Mouse (Mus musculus): ENCODE data around the gene Dynll2. TPM values are rescaled to one million over a fixed set of nuclear protein-coding genes. Genes with fewer than 3 reads are reported as not detected.
A peak's percentile ranks its signal among the peaks of the same experiment; 100 is the strongest.

The Dynll2 gene
- polyA plus RNA-seq, 1 experiment from 2014 or later: 19.1 TPM

GRCm38 (mm10) chr11:87965293-87965692, 22.0 kb downstream of the Dynll2 start:
- WGBS: 35% methylated on average over 3 of the region's 3 CpGs

GRCm38 (mm10) chr11:87957066-87957465, 30.3 kb downstream of the Dynll2 start:
- Histone ChIP-seq H3K4me1 (replicated peaks; ENCODE audit: control insufficient read depth, insufficient read depth, low read length) (no peaks in the 10 kb centered on the region), H3K4me3 (ENCODE audit: low read depth, low read length) (no peak overlapping the region), H3K9me3 (ENCODE audit: control insufficient read depth, low read length) (no peaks in the 10 kb centered on the region), H3K27me3 (ENCODE audit: control insufficient read depth, insufficient read depth, low read length) (no peaks in the 10 kb centered on the region), H3K36me3 (ENCODE audit: control insufficient read depth, insufficient read depth, low read length) (no peaks in the 10 kb centered on the region), H3K9ac (ENCODE audit: low read length) (no peak overlapping the region), H3K4me2 (ENCODE audit: low read depth, low read length, severe bottlenecking) (no peak overlapping the region), H3K27ac (ENCODE audit: low read depth, low read length) (no peak overlapping the region)
- ATAC-seq (replicated peaks; ENCODE audit: low FRiP score): no peak
- peak; percentile 68 for DNase-seq (ENCODE audit: low spot score)
- WGBS: 47% methylated on average over 7 of the region's 7 CpGs

More at GRCm38 (mm10) chr11:87965293-87965692, 22.0 kb downstream of the Dynll2 start:
- Histone ChIP-seq H3K36me3 (ENCODE audit: control insufficient read depth, insufficient read depth, low read length) (no peaks in the 10 kb centered on the region), H3K4me2 (ENCODE audit: low read depth, low read length, severe bottlenecking) (no peak overlapping the region), H3K9ac (ENCODE audit: low read length) (no peak overlapping the region), H3K9me3 (ENCODE audit: control insufficient read depth, low read length) (no peaks in the 10 kb centered on the region), H3K4me3 (ENCODE audit: low read depth, low read length) (no peak overlapping the region), H3K27ac (ENCODE audit: low read depth, low read length) (no peak overlapping the region), H3K27me3 (ENCODE audit: control insufficient read depth, insufficient read depth, low read length) (no peaks in the 10 kb centered on the region), H3K4me1 (replicated peaks; ENCODE audit: control insufficient read depth, insufficient read depth, low read length) (0 out of 2 replicates have a peak, but pooled peaks cover 3% of the 10 kb centered on the region)
- DNase-seq (ENCODE audit: low spot score) (no peak), ATAC-seq (replicated peaks; ENCODE audit: low FRiP score) (no peak)

- no peaks in the 10 kb centered on the region for H3K9me3 ChIP-seq (ENCODE audit: control insufficient read depth, low read length)
- ATAC-seq (replicated peaks; ENCODE audit: low FRiP score): no peak
- H3K4me3 ChIP-seq (ENCODE audit: low read depth, low read length): no peak overlapping the region
- no peak overlapping the region for H3K4me2 ChIP-seq (ENCODE audit: low read depth, low read length, severe bottlenecking)
- H3K27ac ChIP-seq (ENCODE audit: low read depth, low read length): no peak overlapping the region
- no peak overlapping the region for H3K9ac ChIP-seq (ENCODE audit: low read length)
- 4% methylated on average over 1 of the region's 1 CpGs for WGBS
- H3K27me3 ChIP-seq (ENCODE audit: control insufficient read depth, insufficient read depth, low read length): no peaks in the 10 kb centered on the region
- H3K4me1 ChIP-seq (replicated peaks; ENCODE audit: control insufficient read depth, insufficient read depth, low read length): no peaks in the 10 kb centered on the region
- no peak for DNase-seq (ENCODE audit: low spot score)
- no peaks in the 10 kb centered on the region for H3K36me3 ChIP-seq (ENCODE audit: control insufficient read depth, insufficient read depth, low read length)
Measured at GRCm38 (mm10) chr11:87955144-87955543, 32.2 kb downstream of the Dynll2 start.

GRCm38 (mm10) chr11:87949990-87950389, 37.3 kb downstream of the Dynll2 start:
- no peak overlapping the region for H3K4me2 ChIP-seq (ENCODE audit: low read depth, low read length, severe bottlenecking)
- no peaks in the 10 kb centered on the region for H3K4me1 ChIP-seq (replicated peaks; ENCODE audit: control insufficient read depth, insufficient read depth, low read length)
- H3K36me3 ChIP-seq (ENCODE audit: control insufficient read depth, insufficient read depth, low read length): no peaks in the 10 kb centered on the region
- H3K27ac ChIP-seq (ENCODE audit: low read depth, low read length): no peak overlapping the region
- ATAC-seq (replicated peaks; ENCODE audit: low FRiP score): no peak
- H3K9me3 ChIP-seq (ENCODE audit: control insufficient read depth, low read length): no peaks in the 10 kb centered on the region
- WGBS: 2% methylated on average over 2 of the region's 2 CpGs
- H3K9ac ChIP-seq (ENCODE audit: low read length): no peak overlapping the region
- H3K4me3 ChIP-seq (ENCODE audit: low read depth, low read length): no peak overlapping the region
- no peak for DNase-seq (ENCODE audit: low spot score)
- no peaks in the 10 kb centered on the region for H3K27me3 ChIP-seq (ENCODE audit: control insufficient read depth, insufficient read depth, low read length)

- Histone ChIP-seq H3K4me1 (replicated peaks; ENCODE audit: control insufficient read depth, insufficient read depth, low read length) (no peaks in the 10 kb centered on the region), H3K4me2 (ENCODE audit: low read depth, low read length, severe bottlenecking) (no peak overlapping the region), H3K36me3 (ENCODE audit: control insufficient read depth, insufficient read depth, low read length) (no peaks in the 10 kb centered on the region), H3K9me3 (ENCODE audit: control insufficient read depth, low read length) (no peaks in the 10 kb centered on the region), H3K27me3 (ENCODE audit: control insufficient read depth, insufficient read depth, low read length) (no peaks in the 10 kb centered on the region), H3K9ac (ENCODE audit: low read length) (no peak overlapping the region), H3K27ac (ENCODE audit: low read depth, low read length) (no peak overlapping the region), H3K4me3 (ENCODE audit: low read depth, low read length) (no peak overlapping the region)
- 73% methylated on average over 3 of the region's 3 CpGs for WGBS
- DNase-seq (ENCODE audit: low spot score) (no peak), ATAC-seq (replicated peaks; ENCODE audit: low FRiP score) (no peak)
Measured at GRCm38 (mm10) chr11:87935467-87935866, 51.9 kb downstream of the Dynll2 start.

GRCm38 (mm10) chr11:87933731-87934130, 53.6 kb downstream of the Dynll2 start:
- no peak overlapping the region for H3K9ac ChIP-seq (ENCODE audit: low read length)
- 78% methylated on average over 2 of the region's 2 CpGs for WGBS
- no peaks in the 10 kb centered on the region for H3K36me3 ChIP-seq (ENCODE audit: control insufficient read depth, insufficient read depth, low read length)
- H3K4me1 ChIP-seq (replicated peaks; ENCODE audit: control insufficient read depth, insufficient read depth, low read length): no peaks in the 10 kb centered on the region
- ATAC-seq (replicated peaks; ENCODE audit: low FRiP score) (no peak), DNase-seq (ENCODE audit: low spot score) (no peak)
- no peaks in the 10 kb centered on the region for H3K27me3 ChIP-seq (ENCODE audit: control insufficient read depth, insufficient read depth, low read length)
- no peak overlapping the region for H3K27ac ChIP-seq (ENCODE audit: low read depth, low read length)
- H3K4me3 ChIP-seq (ENCODE audit: low read depth, low read length): no peak overlapping the region
- no peaks in the 10 kb centered on the region for H3K9me3 ChIP-seq (ENCODE audit: control insufficient read depth, low read length)
- H3K4me2 ChIP-seq (ENCODE audit: low read depth, low read length, severe bottlenecking): no peak overlapping the region

- Histone ChIP-seq H3K36me3 (ENCODE audit: control insufficient read depth, insufficient read depth, low read length) (no peaks in the 10 kb centered on the region), H3K27ac (ENCODE audit: low read depth, low read length) (no peak overlapping the region), H3K4me3 (ENCODE audit: low read depth, low read length) (no peak overlapping the region), H3K9me3 (ENCODE audit: control insufficient read depth, low read length) (no peaks in the 10 kb centered on the region), H3K4me2 (ENCODE audit: low read depth, low read length, severe bottlenecking) (no peak overlapping the region), H3K27me3 (ENCODE audit: control insufficient read depth, insufficient read depth, low read length) (no peaks in the 10 kb centered on the region), H3K9ac (ENCODE audit: low read length) (no peak overlapping the region), H3K4me1 (replicated peaks; ENCODE audit: control insufficient read depth, insufficient read depth, low read length) (no peaks in the 10 kb centered on the region)
- no peak for DNase-seq (ENCODE audit: low spot score)
- no peak for ATAC-seq (replicated peaks; ENCODE audit: low FRiP score)
- WGBS: 96% methylated on average over 2 of the region's 2 CpGs
Measured at GRCm38 (mm10) chr11:87930348-87930747, 57.0 kb downstream of the Dynll2 start.

Other genes starting within 250 kb of the Dynll2 start
- 132 and 133 TPM in 2 replicates for gene Supt4a, start 250.0 kb downstream of the Dynll2 start, polyA plus RNA-seq (2014; fragmentation: Nextera tagmentation; extraction: Ambion mirVana)
- gene Tspoap1, start 227.0 kb downstream of the Dynll2 start, polyA plus RNA-seq (2014; fragmentation: Nextera tagmentation; extraction: Ambion mirVana): 18.8 and 19.9 TPM in 2 replicates
- gene Mpo, start 194.0 kb downstream of the Dynll2 start, polyA plus RNA-seq (2014; fragmentation: Nextera tagmentation; extraction: Ambion mirVana): 3.6 and 3.9 TPM in 2 replicates
- gene Lpo, start 159.2 kb downstream of the Dynll2 start, polyA plus RNA-seq (2014; fragmentation: Nextera tagmentation; extraction: Ambion mirVana): 0.28 and 1.0 TPM in 2 replicates
- 15.6 and 17.2 TPM in 2 replicates for gene Mks1, start 134.3 kb downstream of the Dynll2 start, polyA plus RNA-seq (2014; fragmentation: Nextera tagmentation; extraction: Ambion mirVana)
- gene Epx, start 112.0 kb downstream of the Dynll2 start, polyA plus RNA-seq (2014; fragmentation: Nextera tagmentation; extraction: Ambion mirVana): 0.07 TPM in 1 of 2 replicates, not detected in the other
- gene Olfr462, start 95.3 kb downstream of the Dynll2 start, polyA plus RNA-seq (2014; fragmentation: Nextera tagmentation; extraction: Ambion mirVana): not detected in 2 replicates
- gene Olfr463, start 90.1 kb downstream of the Dynll2 start, polyA plus RNA-seq (2014; fragmentation: Nextera tagmentation; extraction: Ambion mirVana): not detected in 2 replicates
- gene Olfr464, start 66.6 kb downstream of the Dynll2 start, polyA plus RNA-seq (2014; fragmentation: Nextera tagmentation; extraction: Ambion mirVana): not detected in 2 replicates
- gene Srsf1, start 59.8 kb upstream of the Dynll2 start, polyA plus RNA-seq (2014; fragmentation: Nextera tagmentation; extraction: Ambion mirVana): 559 and 563 TPM in 2 replicates
- 84.8 and 87.7 TPM in 2 replicates for gene Vezf1, start 80.7 kb upstream of the Dynll2 start, polyA plus RNA-seq (2014; fragmentation: Nextera tagmentation; extraction: Ambion mirVana)
- gene Cuedc1, start 110.5 kb upstream of the Dynll2 start, polyA plus RNA-seq (2014; fragmentation: Nextera tagmentation; extraction: Ambion mirVana): 26.2 and 29.0 TPM in 2 replicates
- 70.8 and 71.7 TPM in 2 replicates for gene Mrps23, start 216.9 kb upstream of the Dynll2 start, polyA plus RNA-seq (2014; fragmentation: Nextera tagmentation; extraction: Ambion mirVana)

Measured in forebrain, embryonic 11.5 days (tissue).